Mouse (Mus musculus): ENCODE results near the gene 9530068E07Rik.
"Not testable (repeated sequence)": the region's sequence is repeated elsewhere in the genome, so short reads cannot be mapped to it uniquely, and the experiment has no call there.

Gene 9530068E07Rik

GRCm38 (mm10) chr11:52370538-52370937 is 25.7 kb upstream of the 9530068E07Rik start:
- CTCF ChIA-PET = no interaction called here

GRCm38 (mm10) chr11:52373841-52374240 is 22.4 kb upstream of the 9530068E07Rik start:
- CTCF ChIA-PET = interaction anchor here (1.0 to 1.2 kb wide), 2 partner anchors 11 to 25 kb away, joined by 3 read pairs; no protein-coding TSS in a partner anchor

- CTCF ChIA-PET = interaction anchor here (1.0 to 1.2 kb wide), 3 partner anchors 11 to 28 kb away, joined by 3 read pairs; no protein-coding TSS in a partner anchor
Measured at GRCm38 (mm10) chr11:52374340-52374739, 21.9 kb upstream of the 9530068E07Rik start.

- CTCF ChIA-PET = no interaction called here
Measured at GRCm38 (mm10) chr11:52377579-52377978, 18.6 kb upstream of the 9530068E07Rik start.

GRCm38 (mm10) chr11:52379241-52379640 is 17.0 kb upstream of the 9530068E07Rik start:
- CTCF ChIA-PET = no interaction called here

- CTCF ChIA-PET = no interaction called here
Measured at GRCm38 (mm10) chr11:52383741-52384140, 12.5 kb upstream of the 9530068E07Rik start.

- CTCF ChIA-PET = interaction anchor here (0.6 to 1.4 kb wide), 3 partner anchors 10 to 590 kb away, joined by 3 read pairs; no protein-coding TSS in a partner anchor
Measured at GRCm38 (mm10) chr11:52384667-52385066, 11.6 kb upstream of the 9530068E07Rik start.

GRCm38 (mm10) chr11:52386892-52387291 is 9.3 kb upstream of the 9530068E07Rik start:
- CTCF ChIA-PET = no interaction called here

GRCm38 (mm10) chr11:52388150-52388549 is 8.1 kb upstream of the 9530068E07Rik start:
- CTCF ChIA-PET = no interaction called here

- CTCF ChIA-PET = not testable (repeated sequence)
Measured at GRCm38 (mm10) chr11:52388979-52389378, 7.2 kb upstream of the 9530068E07Rik start.

- CTCF ChIA-PET = no interaction called here
Measured at GRCm38 (mm10) chr11:52389933-52390332, 6.3 kb upstream of the 9530068E07Rik start.

- CTCF ChIA-PET = no interaction called here
Measured at GRCm38 (mm10) chr11:52394494-52394893, 1.7 kb upstream of the 9530068E07Rik start.

- CTCF ChIA-PET = no interaction called here
Measured at GRCm38 (mm10) chr11:52395343-52395742, 885 bp upstream of the 9530068E07Rik start.

- CTCF ChIA-PET = interaction anchor here (1.1 kb wide), 1 partner anchor 1109 kb away, joined by 7 read pairs; no protein-coding TSS in a partner anchor
Measured at GRCm38 (mm10) chr11:52396597-52397188, 465 bp downstream of the 9530068E07Rik start.

GRCm38 (mm10) chr11:52397385-52397987 is 1.3 kb downstream of the 9530068E07Rik start:
- CTCF ChIA-PET = interaction anchor here (0.6 kb wide), 1 partner anchor 11 kb away, joined by 4 read pairs; no protein-coding TSS in a partner anchor

- CTCF ChIA-PET = no interaction called here
Measured at GRCm38 (mm10) chr11:52401476-52401875, 5.2 kb downstream of the 9530068E07Rik start.

- CTCF ChIA-PET = no interaction called here
Measured at GRCm38 (mm10) chr11:52402566-52402965, 6.3 kb downstream of the 9530068E07Rik start.

- CTCF ChIA-PET = no interaction called here
Measured at GRCm38 (mm10) chr11:52404209-52404608, 8.0 kb downstream of the 9530068E07Rik start.

- CTCF ChIA-PET = interaction anchor here (0.6 kb wide), 1 partner anchor 16 kb away, joined by 3 read pairs; no protein-coding TSS in a partner anchor
Measured at GRCm38 (mm10) chr11:52405196-52405688, 9.0 kb downstream of the 9530068E07Rik start.

GRCm38 (mm10) chr11:52409316-52409715 is 13.1 kb downstream of the 9530068E07Rik start:
- CTCF ChIA-PET = no interaction called here

- CTCF ChIA-PET = no interaction called here
Measured at GRCm38 (mm10) chr11:52418358-52418757, 22.1 kb downstream of the 9530068E07Rik start.

GRCm38 (mm10) chr11:52419246-52419645 is 23.0 kb downstream of the 9530068E07Rik start:
- CTCF ChIA-PET = no interaction called here

- CTCF ChIA-PET = no interaction called here
Measured at GRCm38 (mm10) chr11:52419861-52420260, 23.6 kb downstream of the 9530068E07Rik start.
